Mouse (Mus musculus): ENCODE measurements around the gene Ptch2.

The Ptch2 gene

GRCm38 (mm10) chr4:117127991-117128686 lies 32.3 kb downstream of the Ptch2 start:
- no peak for DNase-seq (ENCODE audit: low spot score)

- DNase-seq (ENCODE audit: low spot score), result no peak
Measured at GRCm38 (mm10) chr4:117130790-117131189, 34.9 kb downstream of the Ptch2 start.

DNA sequence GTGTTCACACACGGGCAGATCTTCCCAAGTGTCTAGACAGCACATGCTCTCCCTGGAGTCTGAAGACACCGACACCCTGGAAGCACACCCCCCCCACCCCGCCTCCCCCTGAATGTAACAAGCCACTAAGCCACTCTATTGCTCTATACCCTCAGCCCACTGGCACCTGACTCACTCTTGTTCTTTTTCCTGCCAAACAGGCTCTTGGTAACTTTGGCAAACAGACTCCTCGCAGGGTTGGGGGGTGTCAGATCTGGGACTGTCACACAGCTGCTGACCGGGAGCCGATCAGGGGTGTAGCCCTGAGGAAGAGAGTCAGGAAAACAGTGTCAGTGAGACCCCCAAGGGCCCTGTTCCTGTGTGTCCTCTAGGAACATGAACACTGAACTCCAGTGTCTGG lies 35.3 kb downstream of the Ptch2 start:
- no peak for DNase-seq (ENCODE audit: low spot score)

GRCm38 (mm10) chr4:117131890-117132793 lies 36.3 kb downstream of the Ptch2 start:
- DNase-seq (ENCODE audit: low spot score), result no peak

GRCm38 (mm10) chr4:117132794-117133143 lies 36.9 kb downstream of the Ptch2 start:
- no peak for DNase-seq (ENCODE audit: low spot score)

DNA sequence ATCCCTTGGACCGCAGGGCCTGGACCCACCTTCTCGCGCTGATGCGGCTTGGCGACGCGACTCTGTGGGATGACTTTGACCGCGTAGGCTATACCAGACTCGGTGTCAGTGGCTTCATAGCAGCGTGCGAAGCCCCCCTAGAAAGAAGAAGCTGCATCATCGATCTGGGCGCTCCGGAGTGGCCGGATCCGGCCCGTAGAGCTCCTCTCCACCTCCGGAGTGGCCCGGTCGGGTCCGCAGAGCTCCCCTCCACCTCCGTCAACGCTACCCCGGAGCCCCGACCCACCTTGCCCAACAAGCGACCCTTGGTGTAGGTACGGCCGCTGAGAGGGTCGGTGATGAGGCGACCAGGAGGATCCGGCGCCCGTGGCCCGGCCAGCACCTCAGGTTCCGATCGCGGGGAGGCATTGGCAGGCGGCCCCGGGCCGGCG lies 37.5 kb downstream of the Ptch2 start:
- no peak for DNase-seq (ENCODE audit: low spot score)

DNA sequence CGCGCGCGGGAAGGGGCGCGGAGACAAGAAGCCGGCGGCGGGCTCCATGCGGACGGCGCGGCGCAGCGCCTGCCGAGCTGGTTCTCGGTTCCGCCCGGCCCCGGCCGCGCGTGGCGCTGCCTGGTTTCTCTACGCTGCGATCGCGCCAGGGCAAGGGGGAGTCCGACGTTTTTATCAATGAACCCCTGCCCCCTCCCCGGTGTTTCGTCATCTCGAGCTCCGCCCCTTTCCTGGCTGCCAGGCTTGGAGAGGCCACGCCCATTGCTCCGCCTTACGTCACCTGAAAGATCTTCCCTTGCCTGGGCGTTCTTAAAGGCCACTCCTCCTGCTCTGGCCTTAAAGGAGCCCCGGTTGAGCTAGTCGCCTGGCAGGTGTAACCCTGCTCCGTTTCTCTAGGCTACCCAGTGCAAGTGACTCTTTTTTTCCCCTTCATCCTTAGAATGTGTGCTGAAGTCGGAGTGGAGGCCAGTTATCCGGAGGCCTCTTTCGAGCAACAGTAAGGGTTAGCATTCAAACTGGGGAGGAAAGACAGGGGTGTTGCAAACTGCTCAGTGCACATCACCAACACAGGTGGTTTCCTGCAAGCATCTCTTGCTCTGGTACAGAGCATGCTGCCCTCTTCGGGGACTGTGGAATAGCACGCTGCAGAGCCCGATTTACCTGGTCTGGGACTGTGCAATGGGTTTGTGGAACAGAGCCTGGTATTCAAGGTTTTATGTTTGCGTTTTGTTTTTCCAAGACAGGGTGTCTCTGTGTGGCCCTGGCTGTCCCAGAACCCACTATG lies 38.1 kb downstream of the Ptch2 start, which contains the start of gene Plk3:
TSS of gene Plk3 (minus strand) at position 147 of the 784 bp plus-strand sequence.
- DNase-seq (ENCODE audit: low spot score), result peak; percentile 98

- no peak for DNase-seq (ENCODE audit: low spot score)
Measured at GRCm38 (mm10) chr4:117134601-117134995, 38.7 kb downstream of the Ptch2 start.

GRCm38 (mm10) chr4:117136034-117136433 lies 40.2 kb downstream of the Ptch2 start:
- DNase-seq (ENCODE audit: low spot score), result peak; percentile 68

DNA sequence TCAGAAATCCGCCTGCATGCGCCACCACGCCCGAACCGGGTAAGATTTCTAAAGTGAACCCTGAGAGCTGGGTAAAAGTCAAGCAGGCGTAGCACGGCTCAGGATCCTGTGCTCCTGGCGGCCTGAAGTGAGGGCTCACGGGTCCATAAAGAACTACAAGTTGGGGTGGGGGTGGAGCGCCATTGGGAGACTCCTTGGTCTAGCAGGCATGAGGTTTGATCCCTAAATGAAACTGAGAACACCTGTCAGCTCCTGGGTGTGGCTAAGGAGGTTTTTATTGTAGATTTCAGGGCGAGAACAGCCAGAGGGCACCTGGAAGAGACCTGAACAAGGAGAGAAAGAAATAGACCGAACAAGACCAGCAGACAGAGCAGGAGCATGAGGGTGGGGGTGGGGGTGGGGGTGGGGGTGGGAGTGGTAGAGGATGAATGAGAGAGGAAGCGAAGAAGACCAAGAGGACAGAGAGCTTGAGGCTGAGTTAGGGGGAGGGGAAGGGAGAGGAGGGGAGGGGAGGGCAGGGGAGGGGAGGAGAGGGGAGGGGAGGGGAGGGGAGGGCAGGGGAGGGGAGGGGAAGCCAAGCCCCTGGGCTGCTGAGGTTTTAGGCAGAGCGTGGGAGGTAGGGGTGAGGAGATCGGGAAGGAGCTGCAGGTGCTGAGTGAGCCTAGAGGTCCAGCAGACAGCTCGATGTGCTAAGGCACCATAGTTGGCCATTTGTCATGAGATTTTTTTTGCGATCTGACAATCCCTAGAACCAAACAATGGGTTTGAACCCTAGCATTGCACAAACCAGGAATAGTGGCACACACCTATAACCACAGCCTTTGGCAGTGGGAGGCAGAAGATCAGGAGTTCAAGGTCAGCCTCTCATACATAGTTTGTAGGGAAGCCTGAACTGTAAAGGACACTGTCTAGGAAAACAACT lies 42.7 kb downstream of the Ptch2 start:
- no peak for DNase-seq (ENCODE audit: low spot score)

- no peak for DNase-seq (ENCODE audit: low spot score)
Measured at GRCm38 (mm10) chr4:117139217-117139612, 43.3 kb downstream of the Ptch2 start.

DNA sequence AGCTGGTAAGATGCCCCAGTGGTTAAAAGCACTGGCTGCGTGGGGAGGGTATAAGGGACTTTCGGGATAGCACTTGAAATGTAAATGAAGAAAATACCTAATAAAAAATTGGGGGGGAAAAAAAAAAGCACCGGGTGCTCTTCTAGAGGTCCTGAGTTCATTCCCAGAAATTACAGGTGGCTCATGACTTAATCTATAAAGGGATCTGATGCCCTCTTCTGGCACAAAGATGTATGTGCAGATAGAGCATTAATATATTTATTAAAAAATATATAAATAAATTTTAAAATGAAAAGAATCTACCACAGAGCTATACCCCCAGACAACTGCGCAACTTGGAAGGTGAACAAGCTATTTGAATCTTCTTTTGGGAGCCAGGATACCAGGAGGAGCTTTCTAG lies 44.7 kb downstream of the Ptch2 start:
- no peak for DNase-seq (ENCODE audit: low spot score)

DNA sequence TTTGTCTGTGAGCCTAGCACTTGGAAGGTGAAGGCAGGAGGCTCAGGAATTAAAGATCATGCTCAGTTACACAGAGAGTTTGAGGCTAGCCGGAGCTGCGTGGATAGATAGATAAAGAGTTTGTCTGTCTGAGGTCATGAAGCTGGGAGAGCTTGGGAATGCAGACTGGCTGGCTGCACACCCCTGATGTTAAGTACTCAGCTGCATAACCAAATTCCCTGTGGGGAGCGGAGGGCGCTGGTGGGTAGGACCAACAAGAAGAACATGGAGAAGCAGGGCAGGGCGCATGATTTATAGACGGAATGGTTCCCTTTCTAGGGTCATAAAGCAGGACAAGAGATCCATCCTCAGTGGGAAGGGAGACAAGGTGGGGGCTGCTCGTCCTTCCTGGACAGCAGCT lies 47.1 kb downstream of the Ptch2 start:
- DNase-seq (ENCODE audit: low spot score), result no peak

GRCm38 (mm10) chr4:117145248-117145647 lies 49.4 kb downstream of the Ptch2 start:
- no peak for DNase-seq (ENCODE audit: low spot score)

- DNase-seq (ENCODE audit: low spot score), result peak; percentile 92
Measured at GRCm38 (mm10) chr4:117146176-117146575, 50.3 kb downstream of the Ptch2 start.

- no peak for DNase-seq (ENCODE audit: low spot score)
Measured at GRCm38 (mm10) chr4:117148047-117148713, 52.3 kb downstream of the Ptch2 start.

DNA sequence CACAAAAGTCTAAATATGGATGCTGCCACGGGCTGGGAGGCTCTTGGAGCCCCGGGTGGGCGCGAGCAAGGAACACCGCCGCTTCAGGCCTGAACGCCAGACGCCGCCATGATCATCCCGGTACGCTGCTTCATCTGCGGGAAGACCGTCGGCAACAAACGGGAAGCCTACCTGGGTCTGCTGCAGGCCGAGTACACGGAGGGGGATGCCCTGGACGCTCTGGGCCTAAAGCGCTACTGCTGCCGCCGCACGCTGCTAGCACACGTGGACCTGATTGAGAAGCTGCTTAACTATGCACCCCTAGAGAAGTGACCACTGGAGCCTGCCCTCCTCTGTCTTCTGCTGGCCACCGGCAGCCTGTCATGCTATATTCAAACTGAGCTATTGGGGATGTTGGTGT lies 52.9 kb downstream of the Ptch2 start:
- no peak for DNase-seq (ENCODE audit: low spot score)

DNA sequence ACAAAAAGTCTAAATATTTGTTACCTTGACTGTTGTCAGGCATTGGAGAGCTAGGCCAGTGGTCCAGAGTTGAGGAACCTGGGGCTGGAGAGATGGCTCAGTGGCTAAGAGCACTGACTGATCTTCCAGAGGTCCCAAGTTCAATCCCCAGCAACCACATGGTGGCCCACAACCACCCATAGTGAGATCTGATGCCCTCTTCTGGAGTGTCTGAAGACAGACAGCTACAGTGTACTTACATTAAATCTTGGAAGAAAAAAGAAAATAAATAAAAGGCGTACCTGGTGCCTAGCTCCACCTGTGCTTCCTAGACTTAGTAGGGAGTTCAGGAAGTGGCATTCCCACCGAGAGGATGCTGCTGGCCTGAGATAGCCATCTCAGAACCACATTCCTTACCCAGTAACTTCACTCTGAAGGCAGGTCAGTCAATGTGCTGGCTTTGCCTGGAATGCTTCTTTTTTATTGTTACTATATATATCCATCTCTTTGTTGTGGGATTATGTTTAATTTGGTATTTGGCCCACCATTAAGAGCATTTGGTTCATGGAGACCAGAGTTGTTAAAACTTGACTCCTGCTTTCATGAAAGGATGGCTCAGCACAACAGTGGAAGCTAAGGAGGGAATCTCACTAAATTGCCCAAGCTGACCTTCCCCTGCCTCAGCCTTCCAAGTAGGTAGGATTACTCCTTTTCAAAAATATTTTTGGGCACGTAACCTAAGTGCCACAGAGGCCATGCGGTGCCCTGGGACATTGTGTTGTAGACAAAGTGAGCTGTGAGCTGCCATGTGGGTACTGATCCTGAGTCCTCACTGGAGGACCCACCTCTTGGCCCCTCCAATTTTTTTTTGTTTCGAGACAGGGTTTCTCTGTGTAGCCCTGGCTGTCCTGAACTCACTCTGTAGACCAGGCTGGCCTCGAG lies 53.7 kb downstream of the Ptch2 start:
- DNase-seq (ENCODE audit: low spot score), result no peak

DNA sequence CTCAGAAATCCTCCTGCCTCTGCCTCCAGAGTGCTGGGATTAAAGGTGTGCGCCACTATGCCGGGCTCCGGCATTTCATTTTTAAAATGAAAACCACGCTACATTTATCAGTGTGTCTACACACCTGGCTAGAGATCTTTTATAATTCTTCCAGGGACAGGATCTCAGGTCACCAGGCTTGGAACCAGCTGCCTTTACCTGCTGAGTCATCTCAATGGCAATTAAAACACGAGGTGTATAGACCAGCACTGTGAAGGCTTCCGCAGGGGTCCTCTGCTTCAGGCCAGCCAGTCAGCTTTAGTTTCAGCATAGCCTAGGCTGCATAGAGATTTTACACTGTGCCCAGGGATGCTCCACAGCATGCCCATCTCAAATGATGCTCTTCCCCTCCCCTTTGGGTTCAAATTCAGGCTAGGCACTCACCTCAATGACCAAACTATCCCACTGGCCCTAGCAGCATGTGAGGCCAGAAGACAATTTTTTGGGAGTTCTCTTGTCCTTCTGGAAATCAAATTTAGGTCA lies 54.4 kb downstream of the Ptch2 start:
- DNase-seq (ENCODE audit: low spot score), result no peak

Measured in urinary bladder, postnatal 14 days (tissue).